Mouse (Mus musculus): Measurements from ENCODE around the gene Prkd2.

Prkd2 gene

DNA sequence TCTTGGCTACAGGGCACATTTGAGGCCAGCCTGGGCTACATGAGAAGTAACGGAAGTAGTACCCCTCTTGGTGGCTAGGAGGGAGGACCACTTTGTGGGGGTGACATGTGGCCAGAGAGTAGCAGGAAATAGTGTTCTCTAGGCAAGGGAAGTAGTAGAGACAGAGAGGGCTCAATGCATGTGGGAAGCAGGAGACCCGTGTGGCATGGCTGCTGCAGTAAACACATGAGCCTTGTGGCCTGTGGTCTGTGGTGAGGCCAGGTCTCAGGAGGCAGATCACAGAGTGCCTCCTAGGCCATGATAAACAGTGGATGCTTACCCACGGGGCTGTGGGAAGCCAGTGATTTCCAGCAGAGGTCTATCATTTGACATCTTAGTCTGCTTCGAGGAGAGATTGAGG, 15.4 kb upstream of the Prkd2 start:
- no peak for DNase-seq (ENCODE audit: low read depth)

GRCm38 (mm10) chr7:16830449-16830848, 12.3 kb upstream of the Prkd2 start:
- no peak for DNase-seq (ENCODE audit: low read depth)

GRCm38 (mm10) chr7:16837916-16838803, 4.5 kb upstream of the Prkd2 start:
- DNase-seq (ENCODE audit: low read depth), result no peak

DNA sequence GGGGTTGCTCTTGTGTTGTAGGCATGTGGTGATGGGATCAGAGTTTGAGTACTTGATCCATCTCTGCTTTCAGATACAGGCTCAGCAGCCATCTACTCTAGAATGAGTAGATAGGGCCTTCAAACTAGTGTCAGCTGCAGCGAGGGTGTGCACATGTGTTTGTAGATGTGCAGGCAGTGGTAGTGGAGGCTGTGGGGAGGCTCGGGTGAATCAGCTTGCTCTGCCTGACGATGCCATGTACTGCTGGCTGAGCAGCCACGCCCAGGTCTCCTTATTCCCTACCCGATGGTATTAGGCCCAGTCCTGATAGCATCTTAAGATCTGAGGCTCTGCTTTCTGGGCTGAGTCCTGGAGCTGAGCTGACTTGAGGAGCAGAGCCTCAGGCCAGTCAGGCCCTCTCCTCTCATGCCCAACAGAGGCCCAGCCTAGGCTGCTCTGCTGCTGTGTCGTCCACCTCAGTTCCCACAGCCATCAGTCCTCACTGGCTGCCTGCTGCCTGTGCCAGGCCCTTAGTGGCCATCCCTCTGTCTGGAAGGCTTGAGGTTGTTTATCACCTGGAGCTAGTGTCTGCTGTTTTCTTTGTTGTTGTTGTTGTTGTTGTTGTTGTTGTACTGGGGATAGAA, 3.8 kb upstream of the Prkd2 start:
- DNase-seq (ENCODE audit: low read depth), result no peak

- DNase-seq (ENCODE audit: low read depth), result no peak
These were observed 3.1 kb upstream of the Prkd2 start for GRCm38 (mm10) chr7:16839427-16840108.

DNA sequence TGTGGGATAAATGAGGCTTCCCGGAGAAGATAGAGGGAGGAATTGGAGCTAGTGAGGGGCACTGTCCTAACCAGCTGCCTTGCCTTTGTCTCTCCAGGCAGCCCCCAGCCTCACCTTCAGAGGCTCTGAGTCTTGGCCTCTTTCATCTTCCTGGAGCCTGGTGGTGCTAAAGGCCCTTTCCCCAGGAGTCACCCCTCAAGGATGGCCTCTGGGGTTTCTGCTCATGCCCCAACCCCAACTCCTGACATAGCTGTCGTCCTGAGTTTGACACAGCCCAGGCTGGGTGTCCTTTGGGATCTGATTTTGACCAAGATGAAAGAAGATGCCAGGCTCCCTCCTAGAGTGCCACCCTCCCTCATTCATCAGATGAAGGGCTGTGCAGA, 2.6 kb upstream of the Prkd2 start:
- DNase-seq (ENCODE audit: low read depth), result no peak

DNA sequence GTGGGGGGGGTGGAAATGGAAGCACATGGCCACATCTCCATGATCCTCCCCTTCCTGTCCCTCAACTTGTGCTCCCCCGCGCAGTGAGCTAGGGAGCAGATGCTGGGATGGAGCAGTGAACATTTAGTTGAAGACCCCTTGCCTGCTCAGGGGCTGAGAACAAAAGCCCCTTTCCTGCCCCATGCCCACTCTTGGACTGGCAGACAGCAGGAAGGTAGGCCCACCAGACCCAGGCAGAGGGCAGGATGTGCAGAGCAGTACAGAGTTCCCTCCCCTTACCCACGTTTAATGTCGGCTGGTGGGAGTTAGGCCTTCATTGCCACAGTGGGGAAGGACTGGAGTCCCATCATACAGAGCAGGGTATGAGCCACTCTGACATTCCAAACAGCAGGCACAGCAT, 1.6 kb upstream of the Prkd2 start:
- no peak for DNase-seq (ENCODE audit: low read depth)

- no peak for DNase-seq (ENCODE audit: low read depth)
These were observed 841 bp upstream of the Prkd2 start for GRCm38 (mm10) chr7:16841561-16842560.

DNA sequence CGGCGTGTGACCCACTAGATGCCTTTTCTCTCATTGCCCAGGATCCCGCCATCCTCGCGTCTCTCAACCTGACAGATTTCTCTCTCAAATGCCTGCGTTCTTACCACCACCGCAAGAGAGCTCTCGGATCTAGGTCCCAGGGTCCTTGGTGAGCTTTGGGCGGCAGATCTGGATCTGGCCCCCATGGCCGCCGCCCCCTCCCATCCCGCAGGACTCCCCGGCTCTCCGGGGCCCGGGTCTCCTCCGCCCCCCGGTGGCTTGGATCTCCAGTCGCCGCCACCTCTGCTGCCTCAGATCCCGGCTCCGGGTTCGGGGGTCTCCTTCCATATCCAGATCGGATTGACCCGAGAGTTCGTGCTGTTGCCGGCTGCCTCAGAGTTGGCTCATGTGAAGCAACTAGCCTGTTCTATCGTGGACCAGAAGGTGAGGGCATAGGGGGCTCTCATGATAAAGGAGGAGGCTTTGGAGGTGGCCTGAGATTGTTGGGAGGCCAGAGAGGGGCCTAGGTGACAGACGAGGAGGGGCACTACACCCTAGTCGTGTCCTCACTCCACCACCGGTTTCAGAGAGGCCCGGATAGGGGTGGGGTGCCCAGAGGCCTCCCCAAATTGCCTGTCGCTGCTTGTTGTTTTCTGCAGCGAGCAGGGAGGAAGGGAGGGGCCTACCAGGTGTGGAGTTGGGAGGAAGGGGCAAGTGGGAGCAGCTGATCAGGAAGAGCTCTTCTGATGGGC, 904 bp downstream of the Prkd2 start:
- DNase-seq (ENCODE audit: low read depth), result no peak

DNA sequence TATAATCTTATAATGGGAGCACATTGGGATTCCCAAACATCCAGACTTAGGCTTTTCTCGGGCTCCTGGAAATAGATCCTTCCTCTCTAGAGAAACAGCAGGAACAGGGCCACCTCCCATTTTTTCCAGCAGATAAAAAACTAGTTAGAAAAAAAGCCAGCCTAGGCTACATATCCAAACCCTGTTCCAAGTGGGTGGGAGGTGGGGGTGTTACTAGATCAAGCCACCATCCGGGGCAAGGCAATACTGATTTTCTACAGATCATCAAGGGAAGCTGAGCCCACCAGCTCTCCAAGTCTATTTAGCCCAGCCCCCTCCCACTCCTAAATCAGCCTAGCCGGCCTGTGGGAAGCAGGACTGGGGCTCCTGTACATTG, 2.0 kb downstream of the Prkd2 start:
- DNase-seq (ENCODE audit: low read depth), result no peak

DNA sequence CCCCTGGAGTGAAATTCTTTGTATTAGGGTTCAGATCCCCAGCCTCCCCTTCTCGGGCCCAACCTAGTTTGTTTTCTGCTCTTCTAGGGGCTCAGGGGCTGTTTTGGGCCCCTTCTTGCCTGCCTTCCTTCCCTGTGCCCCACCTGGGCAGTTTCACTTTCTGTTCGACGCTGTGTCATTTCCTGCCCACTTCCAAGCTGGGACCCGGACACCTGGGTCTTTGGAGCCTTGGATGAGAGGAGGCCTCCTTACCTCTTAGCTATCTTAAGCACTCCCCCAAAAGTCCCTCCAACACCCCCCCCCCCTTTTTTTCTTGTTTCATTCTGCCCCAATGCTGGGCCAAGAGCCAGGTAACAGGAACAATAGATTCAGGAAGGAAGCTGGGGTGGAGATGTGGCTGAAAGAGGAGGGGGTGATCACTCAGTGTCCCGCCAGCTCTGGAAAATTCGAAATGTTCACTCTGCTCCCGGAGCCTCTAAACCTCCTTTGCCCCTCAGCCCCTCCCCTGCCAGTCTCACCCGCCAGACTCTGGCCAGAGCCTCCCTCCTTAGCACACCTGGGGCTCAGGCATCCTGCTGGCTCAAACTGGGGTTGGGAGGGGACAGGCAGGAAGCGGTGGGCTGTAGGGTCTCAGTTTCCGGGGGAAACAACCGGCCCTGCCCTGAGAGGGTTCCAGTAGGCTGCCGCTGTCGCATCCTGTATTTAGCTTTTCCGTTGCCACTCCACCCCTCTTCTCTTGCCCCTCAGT, 2.5 kb downstream of the Prkd2 start:
- DNase-seq (ENCODE audit: low read depth), result no peak

GRCm38 (mm10) chr7:16845820-16846167, 3.1 kb downstream of the Prkd2 start:
- no peak for DNase-seq (ENCODE audit: low read depth)

DNA sequence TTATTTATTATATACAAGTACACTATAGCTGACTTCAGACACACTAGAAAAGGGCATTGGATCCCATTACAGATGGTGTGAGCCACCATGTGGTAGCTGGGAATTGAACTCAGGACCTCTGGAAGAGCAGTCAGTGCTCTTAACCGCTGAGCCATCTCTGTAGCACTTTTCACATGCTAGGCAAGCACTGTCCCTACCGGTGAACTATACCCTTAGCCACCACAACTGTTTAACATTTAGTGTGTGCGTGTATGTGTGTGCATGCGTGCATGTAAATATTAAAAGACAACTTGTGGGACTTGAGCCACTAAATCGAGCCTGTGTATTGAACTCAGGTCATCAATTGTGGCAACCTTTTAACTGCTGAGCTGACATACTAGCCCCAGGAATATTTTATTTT, 4.1 kb downstream of the Prkd2 start:
- DNase-seq (ENCODE audit: low read depth), result no peak

DNA sequence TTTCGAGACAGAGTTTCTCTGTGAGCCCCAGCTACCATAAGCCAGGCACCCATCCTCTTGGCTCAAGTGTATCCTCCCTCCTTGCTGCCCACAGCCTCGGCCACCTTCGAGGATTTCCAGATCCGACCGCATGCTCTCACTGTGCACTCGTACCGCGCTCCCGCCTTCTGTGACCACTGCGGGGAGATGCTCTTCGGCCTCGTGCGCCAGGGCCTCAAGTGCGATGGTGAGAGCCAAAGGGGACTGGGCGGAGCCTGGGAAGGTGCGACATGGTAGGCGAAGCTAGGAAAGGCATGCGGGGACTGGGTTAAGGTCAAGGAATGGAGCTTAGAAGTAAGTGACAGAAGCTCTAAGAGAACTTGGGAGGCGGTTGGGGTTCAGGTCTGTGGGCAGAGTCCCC, 4.8 kb downstream of the Prkd2 start:
- no peak for DNase-seq (ENCODE audit: low read depth)

GRCm38 (mm10) chr7:16848579-16848978, 5.9 kb downstream of the Prkd2 start:
- DNase-seq (ENCODE audit: low read depth), result no peak

GRCm38 (mm10) chr7:16851636-16852035, 8.9 kb downstream of the Prkd2 start:
- no peak for DNase-seq (ENCODE audit: low read depth)

GRCm38 (mm10) chr7:16853302-16853831, 10.7 kb downstream of the Prkd2 start:
- DNase-seq (ENCODE audit: low read depth), result no peak

- DNase-seq (ENCODE audit: low read depth), result no peak
These were observed 15.6 kb downstream of the Prkd2 start for GRCm38 (mm10) chr7:16858336-16858735.

DNA sequence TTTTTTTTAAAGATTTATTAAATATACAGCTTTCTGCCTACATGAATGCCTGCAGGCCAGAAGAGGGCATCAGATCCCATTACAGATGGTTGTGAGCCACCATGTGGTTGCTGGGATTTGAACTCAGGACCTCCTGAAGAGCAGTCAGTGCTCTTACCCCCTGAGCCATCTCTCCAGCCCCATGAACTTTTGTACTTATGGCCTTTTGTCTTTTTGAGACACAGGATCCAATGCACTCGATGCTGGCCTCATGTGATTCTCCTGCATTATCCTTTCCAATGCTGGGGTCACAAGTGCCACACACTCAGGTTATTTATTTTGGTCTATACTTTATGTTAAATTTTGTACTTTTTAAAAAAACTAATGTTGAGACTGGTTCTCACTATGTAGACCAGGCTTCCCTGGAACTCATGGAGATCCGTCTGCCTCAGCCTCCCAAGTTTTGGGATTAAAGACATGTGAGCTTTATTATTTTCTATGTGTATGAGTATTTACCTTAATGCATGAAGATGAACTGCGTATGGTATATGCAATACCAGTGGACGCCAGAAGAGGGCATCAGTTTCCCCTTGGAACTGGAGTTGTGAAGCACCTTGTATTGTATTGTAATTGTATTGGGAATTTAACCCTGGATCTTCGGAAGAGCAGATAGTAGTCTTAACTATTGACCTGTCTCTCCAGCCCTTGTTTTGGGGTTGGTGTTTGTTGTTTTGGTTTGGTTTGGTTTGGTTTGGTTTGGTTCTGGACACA, 17.4 kb downstream of the Prkd2 start:
- no peak for DNase-seq (ENCODE audit: low read depth)

DNA sequence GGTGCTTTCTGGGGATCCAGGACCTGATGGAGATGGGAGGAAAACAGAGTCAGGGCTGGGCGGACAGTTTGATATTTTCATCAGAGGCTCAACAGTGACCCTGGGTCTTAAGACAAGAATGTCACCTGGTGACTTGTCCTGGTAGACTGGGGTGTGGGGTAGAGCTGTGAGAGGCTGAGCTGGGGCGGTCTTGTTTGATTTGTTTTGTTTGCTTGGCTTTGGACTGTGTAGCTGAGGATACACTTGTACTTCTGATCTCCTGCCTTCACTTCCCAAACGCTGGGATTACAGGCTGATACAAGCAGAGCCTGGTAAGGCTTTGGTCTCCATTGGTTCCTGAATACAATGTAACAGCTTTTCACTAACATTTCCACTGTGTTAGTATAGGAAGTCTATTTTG, 24.8 kb downstream of the Prkd2 start:
- DNase-seq (ENCODE audit: low read depth), result no peak

Measured in c-Kit-positive CD71-positive TER-119-negative erythroid progenitor cells, embryonic 14.5 days (primary cell).